ENCODE assay signal across 13 mouse cellular contexts in the genomic region with DNA sequence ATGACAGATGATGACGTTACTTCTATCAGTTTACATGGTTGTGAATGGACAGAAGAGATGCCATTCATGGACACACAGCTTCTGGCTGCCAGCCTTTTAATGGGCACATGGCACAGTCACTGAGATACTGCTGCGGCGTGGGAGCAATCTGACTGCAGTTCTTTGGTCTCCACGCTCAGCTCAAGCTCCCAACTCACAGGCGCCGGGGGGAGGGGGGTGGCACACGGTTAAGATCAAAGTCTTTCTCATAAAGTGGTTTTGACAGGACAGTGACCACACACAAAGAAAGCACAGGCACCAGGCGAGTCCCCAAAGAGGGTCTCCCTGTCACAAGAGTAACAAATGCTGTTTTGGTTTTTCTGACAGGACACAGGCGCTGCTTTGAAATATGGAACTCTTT.
DNase-seq lines count a peak whose midpoint lies in the region; ATAC-seq and TF ChIP-seq lines count a peak whose summit lies in the region.
"Had no signal": no experiment of that assay in that cellular context is flagged by ENCODE, and none has a peak within 500 bp of the region (broad histone marks: within the 10 kb centered on the region; RNA-seq: fewer than 3 reads in every experiment).

No protein-coding gene starts in this region.

- peak; percentile 40 for ATAC-seq in embryonic facial prominence, embryonic 11.5 days (replicated peaks; ENCODE audit: insufficient number of reproducible peaks, low FRiP score, low TSS enrichment, low read depth)
- 0 out of 2 replicates have a peak, but pooled peaks have one; percentile 42 for ATAC-seq in intestine, embryonic 16.5 days
- ATAC-seq in midbrain, postnatal 0 days (ENCODE audit: low FRiP score), result peak; percentile 42; the same call in 1 of the 2 replicates
- ATAC-seq in neural tube, embryonic 15.5 days (ENCODE audit: low FRiP score), result no peak
- ATAC-seq: forebrain, embryonic 15.5 days had no signal

- 0 out of 2 replicates have a peak, but pooled peaks cover 2% of the 10 kb centered on the region for H3K4me1 ChIP-seq in embryonic facial prominence, embryonic 11.5 days (ENCODE audit: control insufficient read depth, insufficient read depth, low read length)
- H3K4me1 ChIP-seq in intestine, embryonic 16.5 days (ENCODE audit: control insufficient read depth, insufficient read depth, low read length), result no peaks in the 10 kb centered on the region
- no peaks in the 10 kb centered on the region for H3K4me1 ChIP-seq in midbrain, postnatal 0 days (ENCODE audit: insufficient read depth, low read length)
- peaks cover 4% of the 10 kb centered on the region; the same call in 1 of the 2 replicates for H3K4me1 ChIP-seq in neural tube, embryonic 15.5 days

- H3K27ac ChIP-seq in embryonic facial prominence, embryonic 11.5 days (replicated peaks; ENCODE audit: low read depth, low read length), result no peak overlapping the region
- no peak overlapping the region for H3K27ac ChIP-seq in intestine, embryonic 16.5 days (ENCODE audit: low read length)
- no peak overlapping the region for H3K27ac ChIP-seq in midbrain, postnatal 0 days (ENCODE audit: low read depth, low read length)
- no peak overlapping the region for H3K27ac ChIP-seq in neural tube, embryonic 15.5 days (replicated peaks)
- H3K27ac ChIP-seq: forebrain, embryonic 15.5 days had no signal

- H3K9me3 ChIP-seq in embryonic facial prominence, embryonic 11.5 days (replicated peaks; ENCODE audit: control insufficient read depth, low read length), result no peaks in the 10 kb centered on the region
- no peaks in the 10 kb centered on the region for H3K9me3 ChIP-seq in intestine, embryonic 16.5 days (ENCODE audit: control insufficient read depth, low read length)
- no peaks in the 10 kb centered on the region for H3K9me3 ChIP-seq in midbrain, postnatal 0 days (ENCODE audit: low read length)
- no peaks in the 10 kb centered on the region for H3K9me3 ChIP-seq in neural tube, embryonic 15.5 days (replicated peaks)
- H3K9me3 ChIP-seq: forebrain, embryonic 15.5 days had no signal

- no peak overlapping the region for H3K9ac ChIP-seq in embryonic facial prominence, embryonic 11.5 days (replicated peaks; ENCODE audit: low read length)
- no peak overlapping the region for H3K9ac ChIP-seq in intestine, embryonic 16.5 days (ENCODE audit: low read depth, low read length)
- no peak overlapping the region for H3K9ac ChIP-seq in midbrain, postnatal 0 days (replicated peaks; ENCODE audit: low read length, poor library complexity, severe bottlenecking)
- H3K9ac ChIP-seq in neural tube, embryonic 15.5 days (replicated peaks), result no peak overlapping the region
- H3K9ac ChIP-seq: forebrain, embryonic 15.5 days had no signal

- DNase-seq in layer of hippocampus, adult 18-20 months (ENCODE audit: low spot score in 2 of 2), result peak; percentile 6 to 43
- DNase-seq in layer of hippocampus, adult 9-10 months (ENCODE audit: low spot score), result no peak
- DNase-seq in embryonic facial prominence, embryonic 11.5 days (ENCODE audit: low spot score), result peak; percentile 60
- DNase-seq in midbrain, postnatal 0 days (ENCODE audit: low spot score), result peak; percentile 49
- no peak for DNase-seq in adipocyte (ENCODE audit: low spot score)
- DNase-seq in kidney, postnatal 14 days, result no peak
- DNase-seq: heart, postnatal 4 days; kidney, postnatal 4 days; lung, postnatal 14 days had no signal

- H3K27me3 ChIP-seq in embryonic facial prominence, embryonic 11.5 days (ENCODE audit: control insufficient read depth, insufficient read depth, low read length), result no peaks in the 10 kb centered on the region
- H3K27me3 ChIP-seq in intestine, embryonic 16.5 days (replicated peaks; ENCODE audit: control insufficient read depth, insufficient read depth, low read length), result no peaks in the 10 kb centered on the region
- peaks cover 5% of the 10 kb centered on the region; the same call in 1 of the 2 replicates for H3K27me3 ChIP-seq in midbrain, postnatal 0 days (ENCODE audit: insufficient read depth, low read length)
- no peaks in the 10 kb centered on the region for H3K27me3 ChIP-seq in neural tube, embryonic 15.5 days (replicated peaks)

- TF ChIP-seq CTCF in midbrain, postnatal 0 days (IDR thresholded peaks at IDR 0.05), result no peak

- H3K4me2 ChIP-seq in embryonic facial prominence, embryonic 11.5 days (ENCODE audit: low read depth, low read length), result no peak overlapping the region
- no peak overlapping the region for H3K4me2 ChIP-seq in intestine, embryonic 16.5 days (ENCODE audit: low read depth, low read length)
- H3K4me2 ChIP-seq in midbrain, postnatal 0 days (ENCODE audit: low read depth, low read length, poor library complexity, severe bottlenecking), result 0 out of 2 replicates have a peak overlapping the region, but pooled peaks have one; percentile 27
- no peak overlapping the region for H3K4me2 ChIP-seq in neural tube, embryonic 15.5 days
- H3K4me2 ChIP-seq: forebrain, embryonic 15.5 days; liver, embryonic 11.5 days had no signal

- H3K36me3 ChIP-seq in embryonic facial prominence, embryonic 11.5 days (replicated peaks; ENCODE audit: control insufficient read depth, insufficient read depth, low read depth, low read length), result no peaks in the 10 kb centered on the region
- H3K36me3 ChIP-seq in intestine, embryonic 16.5 days (ENCODE audit: control insufficient read depth, insufficient read depth, low read length), result no peaks in the 10 kb centered on the region
- no peaks in the 10 kb centered on the region for H3K36me3 ChIP-seq in midbrain, postnatal 0 days (ENCODE audit: insufficient read depth, low read length)
- H3K36me3 ChIP-seq in neural tube, embryonic 15.5 days, result no peaks in the 10 kb centered on the region
- H3K36me3 ChIP-seq: forebrain, embryonic 15.5 days had no signal

- H3K4me3 ChIP-seq in embryonic facial prominence, embryonic 11.5 days (ENCODE audit: low read depth, low read length), result no peak overlapping the region
- H3K4me3 ChIP-seq in intestine, embryonic 16.5 days (ENCODE audit: low read length), result no peak overlapping the region
- no peak overlapping the region for H3K4me3 ChIP-seq in midbrain, postnatal 0 days (ENCODE audit: low read depth, low read length)
- H3K4me3 ChIP-seq in neural tube, embryonic 15.5 days (replicated peaks), result no peak overlapping the region
- H3K4me3 ChIP-seq: forebrain, embryonic 15.5 days had no signal

- 36% methylated on average over 9 of the region's 9 CpGs for WGBS in embryonic facial prominence, embryonic 11.5 days
- WGBS in intestine, embryonic 16.5 days, result 45% methylated on average over 9 of the region's 9 CpGs
- 24% methylated on average over 9 of the region's 9 CpGs for WGBS in midbrain, postnatal 0 days
- 53% methylated on average over 9 of the region's 9 CpGs for WGBS in neural tube, embryonic 15.5 days

Comparison
In these comparisons a context has a peak if more than half of its experiments do, and no peak if none do; other contexts are left out.
1. DNase-seq: peak in layer of hippocampus, adult 18-20 months (2 of 2), embryonic facial prominence, embryonic 11.5 days (single experiment) and midbrain, postnatal 0 days (single experiment); none in layer of hippocampus, adult 9-10 months (single experiment), adipocyte (single experiment) and kidney, postnatal 14 days (single experiment).